Mouse (Mus musculus) large intestine, adult 2 months (tissue): ENCODE results near the gene Polr2a. TPM values are rescaled to one million over a fixed set of nuclear protein-coding genes. Genes with fewer than 3 reads are reported as not detected.

Experiments
- DNase-seq: peaks from one replicate; pipeline ENCODE4 v3.0.0-alpha.2; 2012; ENCODE audit warnings: low read depth, low spot score
- WGBS: fragments of 180-500 bp; shearing (Covaris S2); methylation state at CpG from one replicate; pipeline ENCODE4 v1.1.7; 2018; 5-methylcytosine and 5-hydroxymethylcytosine counted together
- polyA plus RNA-seq: library from polyadenylated mRNA; depleted of rRNA; stranded (reverse); fragments of >200 nt; gene quantifications from 2 replicates; pipeline ENCODE4 v1.2.3, GENCODE M21; 2012

Gene Polr2a
- polyA plus RNA-seq, 1 experiment, result 17.5 TPM

GRCm38 (mm10) chr11:69789431-69789830 is 31.0 kb upstream of the Polr2a start:
- WGBS, result 60% methylated on average over 5 of the region's 5 CpGs
- no peak for DNase-seq

- DNase-seq, result no peak
- 92% methylated on average over 5 of the region's 5 CpGs for WGBS
Observed at GRCm38 (mm10) chr11:69787306-69787705, 28.9 kb upstream of the Polr2a start.

- DNase-seq, result peak; percentile 78
Observed at GRCm38 (mm10) chr11:69784793-69785272, 26.4 kb upstream of the Polr2a start.

GRCm38 (mm10) chr11:69781828-69782227 is 23.4 kb upstream of the Polr2a start:
- WGBS, result 34% methylated on average over 4 of the region's 4 CpGs
- DNase-seq, result no peak

More at GRCm38 (mm10) chr11:69784793-69785272, 26.4 kb upstream of the Polr2a start:
- 12% methylated on average over 15 of the region's 15 CpGs for WGBS

- no peak for DNase-seq
- 77% methylated on average over 7 of the region's 7 CpGs for WGBS
Observed at GRCm38 (mm10) chr11:69778985-69779384, 20.5 kb upstream of the Polr2a start.

DNA sequence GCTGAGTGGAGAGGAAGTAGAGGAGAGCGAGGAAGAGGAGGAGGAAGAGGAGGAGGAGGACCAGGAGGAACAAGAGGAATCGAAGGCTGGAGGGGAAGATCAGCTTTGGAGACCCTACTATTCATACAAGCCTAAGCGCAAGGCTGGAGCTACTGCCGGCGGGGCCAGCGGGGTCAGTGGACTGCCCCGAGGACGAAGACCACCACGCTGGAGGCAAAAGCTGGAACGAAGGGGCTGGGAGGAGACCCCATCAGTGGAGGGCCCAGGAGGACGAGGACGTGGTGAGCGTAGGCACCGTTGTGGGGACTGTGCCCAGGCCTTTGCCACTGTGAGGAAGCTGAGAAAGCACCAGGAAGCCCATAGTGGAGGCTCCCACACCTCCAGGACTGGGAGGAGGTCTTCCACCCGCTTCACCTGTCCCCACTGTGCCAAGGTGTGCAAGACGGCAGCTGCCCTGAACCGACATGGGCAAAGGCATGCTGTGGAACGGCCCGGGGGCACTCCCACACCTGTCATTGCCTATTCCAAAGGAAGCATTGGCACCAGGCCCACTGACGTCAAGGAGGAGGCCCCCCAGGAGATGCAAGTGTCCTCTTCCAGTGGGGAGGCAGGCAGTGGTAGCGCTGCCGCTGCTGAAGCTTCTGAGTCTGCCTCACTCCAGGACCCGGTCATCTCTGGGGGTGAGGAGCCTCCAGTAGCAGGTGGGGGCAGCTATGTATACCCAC is 20.0 kb upstream of the Polr2a start:
- DNase-seq, result no peak

DNA sequence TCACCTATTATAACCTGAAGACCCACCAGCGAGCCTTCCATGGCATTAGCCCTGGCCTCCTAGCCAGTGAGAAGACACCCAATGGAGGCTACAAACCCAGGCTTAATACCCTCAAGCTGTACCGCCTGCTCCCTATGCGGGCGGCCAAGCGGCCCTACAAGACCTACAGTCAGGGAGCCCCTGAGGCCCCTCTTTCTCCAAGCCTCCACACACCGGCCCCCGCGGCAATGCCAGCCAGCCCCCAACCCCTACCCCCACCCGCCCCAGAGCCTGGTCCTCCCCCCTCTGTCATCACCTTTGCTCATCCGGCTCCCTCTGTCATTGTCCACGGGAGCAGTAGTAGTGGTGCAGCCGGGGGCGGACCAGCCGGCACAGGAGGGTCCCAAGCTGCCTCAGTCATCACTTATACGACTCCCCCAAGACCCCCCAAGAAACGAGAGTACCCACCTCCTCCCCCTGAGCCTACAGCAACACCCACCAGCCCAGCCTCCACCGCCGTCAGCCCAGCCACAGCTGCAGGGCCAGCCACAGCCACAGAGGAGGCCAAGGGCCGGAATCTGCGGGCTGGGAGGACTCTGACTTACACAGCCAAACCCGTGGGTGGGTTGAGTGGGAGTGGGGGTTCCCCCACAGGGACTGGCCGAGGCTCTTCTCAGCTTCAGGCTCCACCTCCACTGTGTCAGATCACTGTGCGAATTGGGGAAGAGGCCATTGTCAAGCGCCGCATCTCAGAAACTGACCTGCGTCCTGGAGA is 19.2 kb upstream of the Polr2a start:
- no peak for DNase-seq
- 79% methylated on average over 26 of the region's 26 CpGs for WGBS

More for the DNA sequence above, 20.0 kb upstream of the Polr2a start:
- WGBS, result 65% methylated on average over 23 of the region's 23 CpGs

DNA sequence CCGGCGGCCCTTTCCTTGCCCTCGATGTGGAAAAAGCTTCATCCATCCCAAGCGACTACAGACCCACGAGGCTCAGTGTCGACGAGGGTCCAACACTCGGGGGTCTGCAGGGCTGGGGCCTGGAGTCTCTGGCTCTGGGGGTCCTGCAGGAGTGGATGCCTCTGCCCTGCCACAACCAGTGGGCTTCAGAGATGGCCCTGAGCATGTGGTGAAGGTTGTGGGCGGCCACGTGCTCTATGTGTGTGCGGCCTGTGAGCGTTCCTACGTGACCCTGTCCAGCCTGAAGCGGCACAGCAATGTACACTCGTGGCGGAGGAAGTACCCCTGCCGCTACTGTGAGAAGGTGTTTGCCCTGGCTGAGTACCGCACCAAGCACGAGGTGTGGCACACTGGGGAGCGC is 18.1 kb upstream of the Polr2a start:
- WGBS, result 87% methylated on average over 20 of the region's 20 CpGs

GRCm38 (mm10) chr11:69775716-69776115 is 17.3 kb upstream of the Polr2a start:
- no peak for DNase-seq
- 75% methylated on average over 10 of the region's 10 CpGs for WGBS

More for the DNA sequence above, 18.1 kb upstream of the Polr2a start:
- DNase-seq, result no peak

- DNase-seq, result no peak
- 56% methylated on average over 5 of the region's 5 CpGs for WGBS
Observed at GRCm38 (mm10) chr11:69774961-69775360, 16.5 kb upstream of the Polr2a start.

DNA sequence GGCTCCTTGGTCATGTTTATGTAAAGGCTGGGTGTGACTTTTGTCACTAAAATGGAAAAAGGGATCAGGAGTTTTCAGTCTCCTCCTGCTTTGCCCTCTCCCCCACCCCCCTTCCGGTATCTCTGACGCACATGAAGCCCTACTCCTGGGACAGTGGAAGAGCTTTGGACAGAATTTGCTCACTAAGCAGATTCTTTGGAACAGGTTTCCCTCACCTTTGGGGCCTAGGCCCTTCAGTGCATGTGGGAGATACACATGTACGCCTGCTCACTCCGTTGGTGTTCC is 9.1 kb upstream of the Polr2a start:
- DNase-seq, result no peak

DNA sequence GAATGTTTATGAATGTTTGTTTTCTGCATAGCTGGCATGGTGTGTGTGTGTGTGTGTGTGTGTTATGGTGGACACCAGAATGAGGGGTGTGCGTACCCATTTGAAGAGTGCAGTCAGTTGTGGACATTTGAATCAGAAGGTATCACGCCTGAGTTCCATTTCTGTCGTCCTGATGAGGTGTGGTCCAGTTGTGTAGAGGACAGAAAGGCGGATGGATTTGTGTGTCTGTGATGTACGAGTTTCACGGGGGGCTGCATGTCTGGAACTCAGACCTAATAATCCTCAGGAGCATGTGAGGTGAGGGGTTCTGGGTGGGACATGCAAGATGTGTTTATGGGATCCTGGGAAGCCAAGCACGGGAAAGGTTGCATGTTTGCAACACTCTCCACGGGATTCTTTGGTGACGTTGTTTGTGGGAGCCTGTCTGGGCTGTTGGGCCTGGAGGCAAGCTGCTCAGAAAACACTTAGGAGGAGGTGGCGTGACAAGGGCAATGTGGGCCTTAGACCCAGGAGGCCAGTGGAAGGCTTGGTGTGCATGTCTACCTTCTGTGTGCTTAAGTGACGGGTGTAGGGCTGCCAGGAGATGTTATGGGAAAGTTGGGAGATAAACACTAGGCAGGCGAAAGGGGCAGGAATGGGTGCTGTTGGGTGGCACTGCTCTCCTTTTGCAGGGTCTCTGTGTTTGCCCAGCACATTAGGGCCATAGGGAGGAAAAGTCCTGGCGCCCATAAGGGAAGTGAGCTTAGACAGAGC is 8.6 kb upstream of the Polr2a start:
- WGBS, result 58% methylated on average over 13 of the region's 13 CpGs
- DNase-seq, result no peak

More for the DNA sequence above, 9.1 kb upstream of the Polr2a start:
- 70% methylated on average over 4 of the region's 4 CpGs for WGBS

GRCm38 (mm10) chr11:69766126-69766609 is 7.7 kb upstream of the Polr2a start:
- under 1% methylated on average over 35 of the region's 37 CpGs for WGBS
- DNase-seq, result no peak

GRCm38 (mm10) chr11:69765221-69766125 is 7.0 kb upstream of the Polr2a start, which contains the start of gene Zbtb4:
Gene Zbtb4 (plus strand): TSS chr11:69765912.
- WGBS, result 22% methylated on average over 42 of the region's 55 CpGs
- DNase-seq, result no peak

- DNase-seq, result no peak
- 80% methylated on average over 7 of the region's 7 CpGs for WGBS
Observed at GRCm38 (mm10) chr11:69763551-69763950, 5.1 kb upstream of the Polr2a start.

DNA sequence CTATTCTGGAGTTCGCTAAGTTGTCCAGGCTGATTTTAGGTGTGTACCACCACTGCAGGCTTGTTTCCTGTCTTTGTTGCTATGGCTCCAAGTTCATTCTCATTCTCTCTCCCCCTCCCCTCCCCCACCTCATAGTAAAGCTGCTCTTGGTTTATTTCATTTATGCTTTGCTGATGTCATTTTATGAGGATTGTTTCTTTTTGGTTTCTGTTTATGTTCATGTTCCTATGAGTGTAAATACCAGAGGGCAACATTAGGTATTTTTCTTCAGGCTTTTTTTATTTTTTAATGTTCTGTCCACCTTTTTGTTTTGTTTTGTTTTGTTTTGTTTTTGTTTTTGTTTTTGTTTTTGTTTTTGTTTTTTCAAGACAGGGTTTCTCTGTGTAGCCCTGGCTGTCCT is 3.4 kb upstream of the Polr2a start, which contains the start of gene Slc35g3:
TSS of gene Slc35g3 (minus strand) at position 101 of the 400 bp plus-strand sequence.
- no peak for DNase-seq
- 65% methylated on average over 1 of the region's 1 CpGs for WGBS

DNA sequence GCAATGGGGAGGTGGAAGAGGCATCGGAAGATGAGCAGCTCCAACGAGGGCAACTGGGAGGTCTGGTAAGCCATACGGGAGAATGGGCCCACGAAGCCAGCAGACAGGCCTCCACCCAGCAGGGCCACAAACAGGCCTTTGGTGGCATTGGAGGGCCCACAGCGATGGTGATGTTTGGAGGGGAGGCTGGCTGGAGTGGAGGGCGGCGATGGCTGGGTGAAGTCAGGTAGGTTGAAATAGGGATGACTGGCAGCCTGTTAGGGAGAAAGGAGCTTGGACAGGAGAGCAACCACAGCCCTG is 2.4 kb upstream of the Polr2a start:
- WGBS, result 97% methylated on average over 7 of the region's 7 CpGs
- no peak for DNase-seq

DNA sequence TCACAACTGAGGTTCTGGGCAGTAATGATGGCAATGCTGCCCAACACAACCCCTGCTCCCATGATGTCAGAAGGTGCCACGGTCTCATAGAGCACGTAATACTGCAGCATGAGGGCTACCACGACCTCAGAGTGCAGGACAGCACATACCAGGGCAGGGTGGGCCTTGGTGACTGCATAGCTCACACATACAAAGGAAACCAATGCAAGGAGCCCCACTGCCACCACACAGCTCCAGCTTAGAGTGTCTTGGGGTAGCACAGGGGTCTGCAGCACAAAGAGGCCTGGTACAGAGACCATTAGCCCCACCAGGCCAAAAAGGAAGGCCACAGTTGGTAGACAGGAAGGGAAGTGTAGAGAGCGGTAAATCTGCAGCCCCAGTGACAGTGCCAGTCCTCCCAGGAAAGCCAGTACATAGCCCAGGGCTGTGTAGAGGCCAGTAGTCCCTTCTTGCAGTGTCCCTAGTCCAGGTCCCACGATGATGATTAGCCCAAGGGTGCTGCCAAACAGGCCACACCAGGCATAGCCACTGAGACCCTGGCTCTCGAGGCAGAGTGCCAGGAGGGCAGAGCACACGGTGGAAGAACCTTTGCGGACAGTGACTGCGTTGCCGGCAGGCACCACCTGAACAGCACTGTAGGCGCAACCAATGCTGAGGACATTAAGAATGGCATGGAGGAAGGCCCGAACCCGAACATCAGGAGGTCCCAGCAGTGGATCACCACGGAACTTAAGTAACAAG is 1.9 kb upstream of the Polr2a start:
- no peak for DNase-seq
- 89% methylated on average over 14 of the region's 14 CpGs for WGBS
